Mouse (Mus musculus) kidney, postnatal 25 days (tissue): ENCODE results near the gene Hsd17b14.
"Not testable (repeated sequence)": the region's sequence is repeated elsewhere in the genome, so short reads cannot be mapped to it uniquely, and the experiment has no call there.

Experiments used
- DNase-seq, 2 experiments: peaks; one replicate each; pipeline ENCODE4 v3.0.0; 2021; ENCODE audit warnings: mixed read lengths in 2 of 2

The Hsd17b14 gene

DNA sequence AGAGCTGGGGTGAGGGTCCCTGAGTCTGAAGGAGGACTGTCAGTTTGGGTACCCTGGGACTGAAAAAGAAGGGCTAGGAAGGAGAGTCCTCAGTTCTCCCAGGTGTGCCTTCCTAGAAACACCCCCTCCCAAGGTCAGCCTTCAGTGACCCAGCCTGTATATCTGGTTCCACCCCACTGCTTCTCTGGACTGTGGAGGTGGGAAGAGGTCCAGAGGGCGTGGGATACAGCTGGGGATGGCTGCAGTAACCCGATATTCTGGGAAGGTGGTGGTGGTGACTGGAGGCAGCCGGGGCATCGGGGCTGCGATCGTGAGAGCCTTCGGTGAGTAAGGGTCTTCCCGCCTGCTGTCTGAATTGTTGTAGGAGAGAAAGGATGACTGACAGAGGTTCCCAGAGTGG lies at the start of gene Hsd17b14:
TSS of gene Hsd17b14 (plus strand) at position 150 of the 400 bp plus-strand sequence.
- peak in 1 of 2 experiments; percentile 53 for DNase-seq

GRCm38 (mm10) chr7:45507583-45507982 lies 47.1 kb upstream of the Hsd17b14 start:
- peak; percentile 51 to 74 for DNase-seq

DNA sequence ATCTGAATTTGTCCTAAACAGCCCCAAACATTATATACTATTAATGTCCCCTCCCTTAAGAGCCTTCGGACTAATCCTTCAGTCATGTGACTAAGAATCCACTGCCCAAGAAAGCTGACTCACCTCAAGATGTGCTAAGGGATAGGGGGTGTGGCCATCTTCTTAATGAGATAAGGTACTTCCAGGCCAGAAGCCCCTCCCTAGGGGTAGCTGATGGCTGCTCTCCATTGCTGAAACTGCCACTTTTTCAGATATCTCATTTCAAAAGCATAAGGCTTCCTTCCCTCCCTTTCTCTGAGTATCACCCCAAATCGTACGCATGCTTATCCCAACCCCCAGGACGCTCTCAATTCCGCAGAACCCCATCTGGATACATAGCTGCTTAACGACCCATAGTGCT lies 46.1 kb upstream of the Hsd17b14 start:
- DNase-seq = no peak

DNA sequence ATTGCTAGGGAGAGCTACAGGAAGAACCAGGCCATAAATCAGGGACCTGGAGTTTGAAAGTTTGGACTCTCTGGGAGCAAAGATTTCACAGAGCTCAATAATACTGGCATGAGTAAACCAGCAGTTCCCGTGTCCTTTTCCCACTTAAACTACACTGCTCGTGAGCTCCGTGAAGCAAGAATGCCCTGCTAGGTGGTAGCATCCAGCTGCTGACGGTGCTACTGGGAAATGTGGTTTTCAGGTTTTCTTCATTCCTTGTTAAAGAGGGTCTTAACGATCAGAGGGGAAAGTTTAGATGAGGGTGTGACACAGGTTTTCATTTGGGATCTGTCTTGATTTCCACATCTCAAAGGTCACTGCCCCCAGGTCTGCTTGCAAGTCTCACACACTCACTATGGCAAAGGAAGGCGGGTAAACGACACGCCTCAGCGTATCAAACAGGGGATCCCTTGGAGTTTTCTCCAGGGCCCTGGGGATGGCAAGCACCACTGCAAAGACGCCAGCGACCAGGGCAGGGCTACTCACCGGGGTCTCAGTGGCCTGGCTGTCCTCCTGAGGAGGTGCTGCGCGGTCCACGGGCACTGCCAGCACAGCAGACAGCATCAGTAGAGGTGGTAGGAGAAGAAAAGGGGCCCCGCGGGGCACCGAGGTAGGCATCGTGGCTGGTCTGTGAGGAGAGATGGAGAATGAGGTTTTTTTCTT lies 45.4 kb upstream of the Hsd17b14 start:
- DNase-seq = peak in 1 of 2 experiments; percentile 34

GRCm38 (mm10) chr7:45509912-45510787 lies 44.5 kb upstream of the Hsd17b14 start, which contains the start of gene Nucb1:
Gene Nucb1 (minus strand): TSS chr7:45510406.
- DNase-seq = peak; percentile 96 to 97

GRCm38 (mm10) chr7:45514411-45514810 lies 40.3 kb upstream of the Hsd17b14 start:
- DNase-seq = no peak

GRCm38 (mm10) chr7:45515436-45515835 lies 39.3 kb upstream of the Hsd17b14 start:
- no peak for DNase-seq

DNA sequence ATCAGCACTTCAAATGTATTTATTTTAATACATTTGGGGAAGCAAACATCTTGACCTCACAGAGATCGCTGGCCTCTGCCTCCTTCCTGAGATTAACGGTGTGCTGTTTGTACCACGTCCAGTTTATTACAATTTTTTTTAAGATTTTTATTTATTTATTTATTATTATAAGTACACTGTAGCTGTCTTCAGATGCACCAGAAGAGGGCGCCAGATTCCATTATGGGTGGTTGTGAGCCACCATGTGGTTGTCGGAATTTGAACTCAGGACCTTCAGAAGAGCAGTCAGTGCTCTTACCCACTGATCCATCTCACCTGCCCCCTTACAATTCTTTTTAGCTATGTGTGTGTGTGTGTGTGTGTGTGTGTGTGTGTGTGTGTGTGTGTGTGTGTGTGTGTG lies 37.8 kb upstream of the Hsd17b14 start:
- not testable (repeated sequence) for DNase-seq

GRCm38 (mm10) chr7:45518618-45519017 lies 36.1 kb upstream of the Hsd17b14 start:
- DNase-seq = peak in 1 of 2 experiments; percentile 38

GRCm38 (mm10) chr7:45519345-45520120 lies 35.2 kb upstream of the Hsd17b14 start:
- no peak for DNase-seq

DNA sequence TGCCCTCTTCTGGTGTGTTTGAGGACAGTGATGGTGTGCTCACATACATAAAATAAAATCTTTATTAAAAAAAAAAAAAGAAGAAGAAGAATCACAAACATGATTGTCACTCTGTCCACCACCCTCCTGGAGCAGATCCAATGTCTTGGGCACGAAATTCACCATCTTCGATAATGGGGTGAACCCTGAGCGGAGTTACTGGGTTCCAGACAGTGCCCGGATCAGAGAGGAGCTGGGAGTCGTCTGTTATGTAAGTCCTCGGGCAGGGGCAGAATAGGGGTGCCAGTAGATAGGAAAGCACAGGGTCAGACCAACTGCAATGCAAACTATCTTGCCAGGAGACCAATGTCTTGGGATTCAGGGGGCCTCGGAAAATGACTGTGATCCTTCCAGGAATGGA lies 34.1 kb upstream of the Hsd17b14 start:
- DNase-seq = peak in 1 of 2 experiments; percentile 35

GRCm38 (mm10) chr7:45521728-45522184 lies 32.9 kb upstream of the Hsd17b14 start:
- DNase-seq = peak; percentile 94 to 95

- DNase-seq = no peak
Observed at GRCm38 (mm10) chr7:45522194-45522752, 32.4 kb upstream of the Hsd17b14 start.

DNA sequence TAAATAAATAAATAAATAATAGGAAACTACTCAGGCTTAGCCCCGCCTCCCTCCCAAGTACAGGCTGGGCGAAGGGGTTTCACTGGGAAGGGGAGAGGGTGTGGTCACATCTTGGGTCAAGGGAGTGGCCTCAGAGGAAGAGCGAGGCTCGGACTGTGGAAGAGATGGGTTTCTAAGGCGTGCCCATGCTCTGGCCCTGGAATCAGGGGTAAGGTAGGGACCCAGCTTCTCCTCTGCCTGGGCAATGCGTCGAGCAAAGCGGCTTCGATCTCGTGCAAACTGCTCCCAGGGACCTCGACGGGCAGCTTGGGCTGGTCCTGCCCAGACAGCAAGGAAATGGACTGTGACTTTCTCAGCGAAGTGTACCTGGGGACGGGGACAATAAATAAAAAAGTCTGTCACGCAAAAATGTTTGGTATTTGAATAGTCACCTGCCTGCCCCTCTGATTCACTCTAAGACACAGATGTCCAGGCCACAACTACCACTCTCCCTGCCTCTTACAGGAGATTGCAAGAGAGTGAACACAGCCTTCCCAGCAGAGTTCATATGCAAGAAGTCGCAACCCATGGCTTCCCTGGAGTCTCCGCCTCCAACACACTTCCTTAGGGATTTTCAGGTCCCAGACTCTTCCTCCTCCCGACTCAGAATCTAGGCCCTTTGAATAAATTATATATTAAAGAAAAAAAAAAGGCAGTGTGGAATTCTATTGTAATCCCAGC lies 31.6 kb upstream of the Hsd17b14 start:
- peak in 1 of 2 experiments; percentile 61 for DNase-seq

DNA sequence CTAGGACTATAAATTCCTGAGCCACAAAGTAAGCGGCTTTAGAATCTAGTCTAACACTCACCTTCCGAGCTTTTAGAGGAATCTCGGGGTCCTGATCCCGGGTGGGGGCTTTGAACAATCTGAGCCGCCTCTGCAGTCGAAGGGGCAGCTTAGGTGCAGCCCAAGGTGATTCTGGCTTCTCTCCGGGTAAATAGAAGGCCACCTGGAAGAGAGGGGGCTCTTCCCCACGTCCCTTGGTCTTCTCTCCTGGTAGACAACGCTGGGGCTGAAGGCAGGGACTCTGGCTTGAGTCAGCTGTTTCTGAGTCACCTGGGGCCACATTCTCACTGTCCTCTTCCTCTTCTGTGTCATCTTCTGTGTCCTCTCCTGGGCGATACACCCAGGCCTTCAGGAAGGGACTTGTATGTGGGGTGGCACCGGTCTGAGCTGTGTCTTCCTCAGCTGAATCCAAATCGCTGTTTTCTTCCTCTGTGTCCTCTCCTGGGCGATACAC lies 31.0 kb upstream of the Hsd17b14 start:
- peak in 1 of 2 experiments; percentile 36 for DNase-seq

DNA sequence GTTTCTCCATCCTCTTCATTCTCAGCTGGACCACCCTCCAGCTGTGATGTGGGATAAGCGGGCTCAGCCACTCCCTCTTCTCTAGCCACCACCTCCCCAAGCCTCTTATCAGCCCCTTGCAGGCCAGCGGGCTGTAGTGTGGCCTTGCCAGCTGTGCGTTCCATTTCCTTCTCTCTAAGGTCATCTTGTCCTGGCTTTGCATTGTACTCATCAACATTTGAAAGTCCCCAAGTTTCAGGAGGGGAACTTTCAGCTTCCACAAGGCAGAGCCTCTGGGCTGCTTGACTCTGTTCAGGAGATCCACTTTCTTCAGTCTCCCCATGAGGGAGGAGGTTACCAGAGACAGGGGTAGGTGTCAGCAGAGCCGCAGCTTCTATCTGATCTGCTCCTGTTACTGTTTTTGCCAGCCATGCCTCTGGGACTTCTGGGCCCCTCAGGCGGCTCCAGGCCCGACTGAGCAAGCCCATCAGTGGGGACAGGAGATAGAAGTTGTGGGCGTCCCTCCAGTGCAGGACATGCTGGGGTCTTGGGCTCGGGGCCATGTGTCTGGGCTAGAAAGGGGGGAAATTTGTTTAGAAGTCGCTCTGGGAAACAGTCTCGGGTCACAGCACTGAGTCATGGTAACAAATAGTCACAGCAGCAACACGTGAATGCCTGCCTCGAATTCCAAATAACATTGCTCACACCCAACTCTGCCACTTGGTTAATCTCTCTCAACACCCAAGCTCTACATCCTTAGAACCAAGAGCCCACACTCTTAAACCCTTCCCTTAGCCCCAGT lies 29.7 kb upstream of the Hsd17b14 start:
- peak; percentile 27 to 54 for DNase-seq

DNA sequence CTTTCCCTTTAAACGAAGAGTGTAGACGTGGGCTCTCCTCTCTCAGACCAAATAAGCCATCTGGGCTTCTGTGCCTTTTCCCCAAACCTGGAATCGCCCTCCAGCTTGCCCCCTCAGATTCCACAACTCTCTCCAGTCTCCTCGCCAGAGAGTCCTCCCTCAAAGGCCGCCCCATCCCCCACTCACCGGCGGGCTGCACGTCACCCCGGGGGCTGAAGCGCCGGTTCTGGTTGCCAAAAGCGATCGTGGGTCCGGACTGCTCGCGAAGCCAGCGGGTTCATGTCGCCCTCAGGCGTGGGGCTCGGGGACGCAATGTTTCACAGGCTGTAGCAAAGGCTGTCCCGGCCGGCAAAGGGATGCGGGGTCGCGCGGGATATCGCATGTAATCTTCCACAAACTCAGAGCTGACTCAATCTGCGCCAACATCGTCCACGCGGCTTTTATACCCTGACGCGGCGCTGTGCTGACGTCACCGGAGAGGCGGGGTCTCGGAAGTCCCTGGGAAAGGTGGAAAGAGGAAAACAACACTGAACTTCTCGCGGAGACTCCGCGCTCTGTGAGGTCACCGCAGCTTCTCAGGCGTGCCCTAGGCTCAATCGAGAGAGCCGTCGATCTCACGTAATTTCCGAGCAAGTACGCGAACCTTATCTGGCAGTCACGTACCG lies 28.8 kb upstream of the Hsd17b14 start, which contains the start of the genes Ppp1r15a and Plekha4:
TSS of gene Ppp1r15a (minus strand) at position 460 of the 665 bp plus-strand sequence.
TSS of gene Plekha4 (plus strand) at position 522 of the 665 bp plus-strand sequence.
- DNase-seq = peak; percentile 95 to 96

DNA sequence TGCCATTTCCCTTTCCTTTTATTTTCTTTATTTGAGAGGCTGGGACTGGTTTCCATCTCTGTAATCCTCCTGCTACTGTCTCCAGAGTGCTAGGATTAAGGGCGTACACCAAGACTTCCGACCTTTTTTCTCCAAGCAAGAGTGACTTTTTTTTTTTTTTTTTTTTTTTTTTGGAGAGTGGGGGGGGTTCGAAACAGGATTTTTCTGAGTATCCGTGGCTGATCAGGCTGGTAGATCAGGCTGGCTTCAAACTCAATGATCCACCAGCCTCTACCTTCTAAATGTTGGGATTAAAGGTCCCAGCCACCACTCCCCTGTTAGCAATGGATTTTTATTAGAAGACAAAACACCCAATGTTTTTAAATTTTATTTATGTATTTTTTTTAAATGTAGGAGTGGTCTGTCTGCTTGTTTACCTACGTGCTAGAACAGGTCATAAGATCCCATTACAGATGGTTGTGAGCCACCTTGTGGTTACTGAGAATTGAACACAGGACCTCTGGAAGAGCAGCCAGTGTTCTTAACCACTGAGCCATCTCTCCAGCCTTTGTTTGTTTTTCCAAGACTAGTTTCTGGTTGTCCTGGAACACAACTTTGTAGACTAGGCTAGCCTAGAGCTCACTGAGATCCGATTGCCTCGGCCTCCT lies 28.1 kb upstream of the Hsd17b14 start:
- peak; percentile 39 to 41 for DNase-seq

GRCm38 (mm10) chr7:45527169-45527568 lies 27.5 kb upstream of the Hsd17b14 start:
- DNase-seq = not testable (repeated sequence)
